Mouse (Mus musculus) thymus, adult 2 months (tissue): ENCODE data around the gene Tmprss12. TPM values are rescaled to one million over a fixed set of nuclear protein-coding genes. Genes with fewer than 3 reads are reported as not detected.
"Not testable (repeated sequence)": the region's sequence is repeated elsewhere in the genome, so short reads cannot be mapped to it uniquely, and the experiment has no call there.

Experiments
- DNase-seq: peaks from one replicate; pipeline ENCODE4 v3.0.0; 2021
- H3K27ac ChIP-seq: fragments of 200-500 bp; 2 replicates; pipeline ENCODE4 v1.5.1; 2012; ENCODE audit warnings: low read length, control low read depth; ENCODE audit not compliant: control insufficient read depth, insufficient read depth
- H3K27me3 ChIP-seq: fragments of 200-500 bp; 2 replicates; pipeline ENCODE4 v1.6.1; 2012; ENCODE audit warnings: mild to moderate bottlenecking, low read length, moderate library complexity, mixed read lengths; ENCODE audit not compliant: control insufficient read depth, insufficient read depth
- H3K36me3 ChIP-seq: fragments of 200-500 bp; 2 replicates; pipeline ENCODE4 v1.6.1; 2012; ENCODE audit warnings: mild to moderate bottlenecking, low read length, moderate library complexity; ENCODE audit not compliant: control insufficient read depth, insufficient read depth
- H3K4me1 ChIP-seq: fragments of 200-500 bp; replicated peaks from 2 replicates; pipeline ENCODE4 v1.6.1; 2012; ENCODE audit warnings: low read length; ENCODE audit not compliant: control insufficient read depth, insufficient read depth
- H3K4me3 ChIP-seq: fragments of 200-500 bp; 2 replicates; pipeline ENCODE4 v1.5.1; 2012; ENCODE audit warnings: mild to moderate bottlenecking, low read length, control low read depth, moderate library complexity; ENCODE audit not compliant: control insufficient read depth, insufficient read depth
- CTCF ChIP-seq: fragments of 200-500 bp; IDR thresholded peaks from 2 replicates; pipeline ENCODE4 v1.5.1; 2012; ENCODE audit warnings: mild to moderate bottlenecking, control low read depth, low read length, moderate library complexity, borderline replicate concordance; ENCODE audit not compliant: control insufficient read depth, poor library complexity, insufficient read depth; ENCODE audit errors: extremely low read depth
- POLR2A ChIP-seq: fragments of 200-500 bp; IDR thresholded peaks from 2 replicates; pipeline ENCODE4 v1.6.1; 2012; ENCODE audit warnings: mild to moderate bottlenecking, low read length, control low read depth, moderate library complexity; ENCODE audit not compliant: control insufficient read depth, poor library complexity, insufficient read depth; ENCODE audit errors: extremely low read depth
- whole genome bisulfite sequencing: fragments of 180-500 bp; shearing (Covaris S2); methylation state at CpG from one replicate; pipeline ENCODE4 v1.1.7; 2018; 5-methylcytosine and 5-hydroxymethylcytosine counted together
- polyA plus RNA-seq: library from polyadenylated mRNA; depleted of rRNA; stranded (reverse); fragments of >200 nt; gene quantifications from 2 replicates; pipeline ENCODE4 v1.2.3, GENCODE M21; 2012

Gene Tmprss12
- polyA plus RNA-seq, 1 experiment, result not detected

- Histone ChIP-seq H3K4me1 (no peaks in the 10 kb centered on the region), H3K4me3 (no peak overlapping the region), H3K36me3 (no peaks in the 10 kb centered on the region), H3K27ac (no peak overlapping the region), H3K27me3 (no peaks in the 10 kb centered on the region)
- 94% methylated on average over 3 of the region's 3 CpGs for WGBS
- DNase-seq, result no peak
- no peak for TF ChIP-seq POLR2A
- TF ChIP-seq CTCF, result no peak
Observed at GRCm38 (mm10) chr15:100325235-100325634, 44.6 kb downstream of the Tmprss12 start.

- not testable (repeated sequence) for H3K27me3 ChIP-seq, H3K27ac ChIP-seq, H3K4me3 ChIP-seq, H3K36me3 ChIP-seq, H3K4me1 ChIP-seq, DNase-seq
- 90% methylated on average over 4 of the region's 4 CpGs for WGBS
Observed at GRCm38 (mm10) chr15:100328089-100328488, 47.5 kb downstream of the Tmprss12 start.

GRCm38 (mm10) chr15:100329336-100329735, 48.7 kb downstream of the Tmprss12 start:
- DNase-seq, H3K27ac ChIP-seq, H3K36me3 ChIP-seq, H3K4me1 ChIP-seq, H3K4me3 ChIP-seq, H3K27me3 ChIP-seq: not testable (repeated sequence)
- WGBS, result 98% methylated on average over 10 of the region's 10 CpGs

- TF ChIP-seq POLR2A, result no peak
- no peak for TF ChIP-seq CTCF
- Histone ChIP-seq H3K36me3 (no peaks in the 10 kb centered on the region), H3K27ac (no peak overlapping the region), H3K27me3 (no peaks in the 10 kb centered on the region), H3K4me3 (no peak overlapping the region), H3K4me1 (no peaks in the 10 kb centered on the region; the same call in 1 of the 2 replicates)
- DNase-seq, result no peak
- 97% methylated on average over 7 of the region's 7 CpGs for WGBS
Observed at GRCm38 (mm10) chr15:100330739-100331138, 50.1 kb downstream of the Tmprss12 start.

- not testable (repeated sequence) for H3K27ac ChIP-seq, H3K4me3 ChIP-seq, H3K36me3 ChIP-seq, H3K4me1 ChIP-seq, H3K27me3 ChIP-seq, DNase-seq
- WGBS, result 81% methylated on average over 3 of the region's 10 CpGs
Observed at GRCm38 (mm10) chr15:100332077-100332961, 51.7 kb downstream of the Tmprss12 start.

- no peak for DNase-seq
- TF ChIP-seq CTCF (no peak), POLR2A (no peak)
- Histone ChIP-seq H3K27me3 (no peaks in the 10 kb centered on the region), H3K36me3 (no peaks in the 10 kb centered on the region), H3K4me1 (no peaks in the 10 kb centered on the region; the same call in 1 of the 2 replicates), H3K4me3 (no peak within 1 kb of the TSS), H3K27ac (no peak within 1 kb of the TSS)
- WGBS, result 87% methylated on average over 10 of the region's 10 CpGs
Observed at GRCm38 (mm10) chr15:100334629-100335028, 54.0 kb downstream of the Tmprss12 start, which contains the start of gene Mettl7a3. TSS of gene Mettl7a3 (plus strand) at chr15:100334929.

GRCm38 (mm10) chr15:100337328-100337727, 56.7 kb downstream of the Tmprss12 start:
- not testable (repeated sequence) for DNase-seq, H3K27me3 ChIP-seq, H3K36me3 ChIP-seq

GRCm38 (mm10) chr15:100337847-100338246, 57.2 kb downstream of the Tmprss12 start:
- WGBS, result 35% methylated on average over 10 of the region's 10 CpGs
- not testable (repeated sequence) for H3K27ac ChIP-seq, H3K36me3 ChIP-seq, H3K27me3 ChIP-seq, H3K4me3 ChIP-seq, H3K4me1 ChIP-seq
- peak; percentile 66 for DNase-seq

More at GRCm38 (mm10) chr15:100337328-100337727, 56.7 kb downstream of the Tmprss12 start:
- not testable (repeated sequence) for H3K4me3 ChIP-seq, H3K4me1 ChIP-seq, H3K27ac ChIP-seq

- not testable (repeated sequence) for H3K4me1 ChIP-seq, H3K27me3 ChIP-seq, H3K36me3 ChIP-seq, DNase-seq, H3K27ac ChIP-seq, H3K4me3 ChIP-seq
- 86% methylated on average over 5 of the region's 5 CpGs for WGBS
Observed at GRCm38 (mm10) chr15:100341314-100341980, 60.8 kb downstream of the Tmprss12 start.
